Mouse (Mus musculus) CH12.LX (cell line): ENCODE results near the gene Sept9.

Experiments
- CHD2 ChIP-seq: IDR thresholded peaks from 2 replicates; pipeline ENCODE4 v1.6.1; 2011; ENCODE audit warnings: low read length, improper control_type of control experiment
- CTCF ChIP-seq, 2 experiments: IDR thresholded peaks in 1 of 2; conservative IDR thresholded peaks in 1 of 2; 2 replicates each; pipeline ENCODE4 v1.5.1; 2011 to 2012; ENCODE audit warnings: low read depth in 2 of 2, low read length in 2 of 2, improper control_type of control experiment in 1 of 2, inconsistent platforms in 1 of 2, mild to moderate bottlenecking in 1 of 2, moderate library complexity in 1 of 2
- ETS1 ChIP-seq: conservative IDR thresholded peaks from 2 replicates; pipeline ENCODE4 v1.6.1; 2012; ENCODE audit warnings: low read depth, mild to moderate bottlenecking, inconsistent platforms, low read length, improper control_type of control experiment, moderate library complexity
- MXI1 ChIP-seq: IDR thresholded peaks from 2 replicates; pipeline ENCODE4 v1.6.1; 2011; ENCODE audit warnings: mild to moderate bottlenecking, low read depth, low read length, improper control_type of control experiment
- POLR2A ChIP-seq: IDR thresholded peaks from 2 replicates; pipeline ENCODE4 v1.6.1; 2011; ENCODE audit warnings: low read depth, mild to moderate bottlenecking, improper control_type of control experiment, low read length
- TCF12 ChIP-seq: IDR thresholded peaks from 2 replicates; pipeline ENCODE4 v1.6.1; 2014; ENCODE audit warnings: low read depth, mild to moderate bottlenecking, inconsistent platforms, low read length, improper control_type of control experiment
- ZC3H11A ChIP-seq: IDR thresholded peaks from 2 replicates; pipeline ENCODE4 v1.6.1; 2012; ENCODE audit warnings: low read depth, mild to moderate bottlenecking, inconsistent platforms, low read length, improper control_type of control experiment
- ZMIZ1 ChIP-seq: IDR thresholded peaks from 2 replicates; pipeline ENCODE4 v1.6.1; 2012; ENCODE audit warnings: low read depth, mild to moderate bottlenecking, inconsistent platforms, low read length, improper control_type of control experiment

- TF ChIP-seq ZC3H11A (no peak), POLR2A (no peak; the same call in 1 of the 2 replicates), TCF12 (no peak; the same call in 1 of the 2 replicates), CHD2 (peak; percentile 86), ZMIZ1 (no peak), ETS1 (no peak), CTCF (conservative IDR thresholded peaks at IDR 0.05 in 1 of 2, IDR thresholded peaks at IDR 0.05 in 1 of 2; ENCODE audit: low read depth in 2 of 2, low read length in 2 of 2) (no peak), MXI1 (no peak; the same call in 1 of the 2 replicates)
Observed at GRCm38 (mm10) chr11:117309108-117309917, 109.9 kb downstream of the Sept9 start.
